Mouse (Mus musculus) right cerebral cortex, postnatal 4 days (tissue): ENCODE measurements around the gene Epn3.
A peak's percentile ranks its signal among the peaks of the same experiment; 100 is the strongest.

Experiments
- DNase-seq: peaks from one replicate; pipeline ENCODE4 v3.0.0-alpha.2; 2022

Epn3 gene

GRCm38 (mm10) chr11:94469136-94470064, 30.4 kb downstream of the Epn3 start:
- DNase-seq: no peak

- peak; percentile 85 for DNase-seq
Measured at GRCm38 (mm10) chr11:94468582-94469064, 31.2 kb downstream of the Epn3 start.

GRCm38 (mm10) chr11:94466333-94466855, 33.4 kb downstream of the Epn3 start:
- DNase-seq: no peak

- no peak for DNase-seq
Measured at GRCm38 (mm10) chr11:94464170-94464569, 35.6 kb downstream of the Epn3 start.

- DNase-seq: no peak
Measured at GRCm38 (mm10) chr11:94461856-94462255, 37.9 kb downstream of the Epn3 start.

GRCm38 (mm10) chr11:94457001-94457400, 42.8 kb downstream of the Epn3 start:
- DNase-seq: no peak

- no peak for DNase-seq
Measured at GRCm38 (mm10) chr11:94456347-94456746, 43.4 kb downstream of the Epn3 start.

GRCm38 (mm10) chr11:94455161-94455820, 44.5 kb downstream of the Epn3 start:
- DNase-seq: no peak

GRCm38 (mm10) chr11:94454756-94455155, 45.0 kb downstream of the Epn3 start:
- DNase-seq: no peak

- no peak for DNase-seq
Measured at GRCm38 (mm10) chr11:94451091-94451773, 48.5 kb downstream of the Epn3 start.

GRCm38 (mm10) chr11:94449886-94450285, 49.9 kb downstream of the Epn3 start:
- no peak for DNase-seq

- no peak for DNase-seq
Measured at GRCm38 (mm10) chr11:94449239-94449638, 50.5 kb downstream of the Epn3 start.

GRCm38 (mm10) chr11:94447017-94447416, 52.8 kb downstream of the Epn3 start:
- DNase-seq: no peak

GRCm38 (mm10) chr11:94445300-94445699, 54.5 kb downstream of the Epn3 start:
- DNase-seq: no peak

- DNase-seq: no peak
Measured at GRCm38 (mm10) chr11:94444829-94445228, 54.9 kb downstream of the Epn3 start.

- no peak for DNase-seq
Measured at GRCm38 (mm10) chr11:94441752-94442151, 58.0 kb downstream of the Epn3 start.

GRCm38 (mm10) chr11:94441122-94441521, 58.7 kb downstream of the Epn3 start:
- no peak for DNase-seq

- no peak for DNase-seq
Measured at GRCm38 (mm10) chr11:94440421-94440820, 59.4 kb downstream of the Epn3 start.
